10 mouse cellular contexts compared by ENCODE assay signal in the genomic region with DNA sequence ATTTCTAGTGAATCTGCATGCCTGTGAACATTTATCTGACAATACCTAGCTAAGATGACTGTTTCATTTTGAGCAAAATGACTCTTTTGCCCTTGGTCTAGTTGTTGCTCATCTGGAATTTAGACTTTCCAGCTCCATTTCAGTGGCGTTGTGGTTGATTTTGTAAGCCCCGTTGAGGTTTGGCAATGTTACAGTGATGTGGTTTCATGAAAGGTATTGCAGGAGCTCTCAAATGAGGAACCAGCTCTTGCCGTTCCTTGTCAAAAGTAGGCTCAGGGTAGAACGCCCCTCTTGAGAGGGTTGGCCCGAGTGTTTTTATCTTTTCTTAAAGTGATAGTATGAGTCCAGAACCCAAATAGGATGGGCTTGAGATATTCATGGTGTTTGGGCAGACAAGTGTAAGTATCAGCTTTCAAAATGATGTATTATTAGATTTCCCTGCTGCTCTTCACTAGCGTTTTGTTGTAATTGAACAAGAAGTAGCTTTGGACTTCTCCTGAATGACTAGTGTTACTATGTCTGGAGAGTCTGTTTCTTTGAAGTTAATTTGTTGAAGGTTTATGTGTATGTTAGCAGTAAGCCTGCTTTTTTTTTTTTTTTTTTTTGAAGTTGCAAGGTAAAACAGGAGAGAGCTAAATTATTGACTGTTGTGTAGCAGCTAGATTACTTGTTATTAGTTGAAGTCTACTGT.
DNase-seq lines count a peak whose midpoint lies in the region; ATAC-seq lines count a peak whose summit lies in the region.
"Had no signal": no experiment of that assay in that cellular context is flagged by ENCODE, and none has a peak within 500 bp of the region (broad histone marks: within the 10 kb centered on the region; RNA-seq: fewer than 3 reads in every experiment).

No protein-coding gene starts in this region.

- WGBS in midbrain, embryonic 14.5 days: 86% methylated on average over 6 of the region's 6 CpGs

- H3K9me3 ChIP-seq in midbrain, embryonic 14.5 days (ENCODE audit: control insufficient read depth, low read length): no peaks in the 10 kb centered on the region
- H3K9me3 ChIP-seq: midbrain, embryonic 13.5 days had no signal

- H3K4me3 ChIP-seq in midbrain, embryonic 14.5 days (replicated peaks; ENCODE audit: low read depth, low read length): no peak overlapping the region
- H3K4me3 ChIP-seq: midbrain, embryonic 13.5 days had no signal

- no peak overlapping the region for H3K27ac ChIP-seq in midbrain, embryonic 14.5 days (replicated peaks; ENCODE audit: low read depth, low read length)
- H3K27ac ChIP-seq: midbrain, embryonic 13.5 days had no signal

- H3K36me3 ChIP-seq in midbrain, embryonic 14.5 days (ENCODE audit: control insufficient read depth, insufficient read depth, low read length): no peaks in the 10 kb centered on the region
- H3K36me3 ChIP-seq: midbrain, embryonic 13.5 days had no signal

- H3K9ac ChIP-seq in midbrain, embryonic 14.5 days (replicated peaks; ENCODE audit: low read length): no peak overlapping the region
- H3K9ac ChIP-seq: midbrain, embryonic 13.5 days had no signal

- no peak for ATAC-seq in midbrain, embryonic 14.5 days (ENCODE audit: low FRiP score, low TSS enrichment)
- ATAC-seq: midbrain, embryonic 13.5 days had no signal

- peak; percentile 83 for DNase-seq in A20 (ENCODE audit: low read depth, low spot score)
- DNase-seq in CD4-positive, CD25-positive, alpha-beta regulatory T cell, adult 2 months (ENCODE audit: low read depth, low spot score): peak; percentile 73
- peak; percentile 81 for DNase-seq in fibroblast of lung, adult 2 months (ENCODE audit: low read depth)
- peak; percentile 91 for DNase-seq in lung, postnatal 36 days
- DNase-seq in left cerebral cortex, adult 11 months (ENCODE audit: low spot score): no peak
- DNase-seq in ovary, postnatal 14 days (ENCODE audit: low spot score): no peak
- DNase-seq in cerebellum, adult 8-10 months: no peak
- no peak for DNase-seq in midbrain, embryonic 14.5 days
- DNase-seq: cerebellum, adult 11-12 months had no signal

- H3K27me3 ChIP-seq in midbrain, embryonic 14.5 days (ENCODE audit: control insufficient read depth, insufficient read depth, low read length): no peaks in the 10 kb centered on the region
- H3K27me3 ChIP-seq: midbrain, embryonic 13.5 days had no signal

- H3K4me2 ChIP-seq in midbrain, embryonic 14.5 days (ENCODE audit: low read length): no peak overlapping the region
- H3K4me2 ChIP-seq: midbrain, embryonic 13.5 days had no signal

- H3K4me1 ChIP-seq in midbrain, embryonic 14.5 days (ENCODE audit: control insufficient read depth, insufficient read depth, low read length): no peaks in the 10 kb centered on the region
- H3K4me1 ChIP-seq: midbrain, embryonic 13.5 days had no signal

Comparison
In these comparisons a context has a peak if more than half of its experiments do, and no peak if none do; other contexts are left out.
1. DNase-seq: peak in A20 (single experiment), CD4-positive, CD25-positive, alpha-beta regulatory T cell, adult 2 months (single experiment), fibroblast of lung, adult 2 months (single experiment) and lung, postnatal 36 days (single experiment); none in left cerebral cortex, adult 11 months (single experiment), ovary, postnatal 14 days (single experiment), cerebellum, adult 8-10 months (single experiment) and midbrain, embryonic 14.5 days (single experiment).